Mouse (Mus musculus): ENCODE data around the gene Gid8. TPM values are rescaled to one million over a fixed set of nuclear protein-coding genes. Genes with fewer than 3 reads are reported as not detected.

The Gid8 gene
- polyA plus RNA-seq (2012; ENCODE audit: insufficient read depth, insufficient read length, missing spikeins) = 52.9 and 53.5 TPM in 2 replicates

GRCm38 (mm10) chr2:180709923-180710272 is at the start of gene Gid8, which contains the start of gene Dido1:
Gid8 (plus strand) TSS chr2:180710117.
Dido1 (minus strand) TSS chr2:180709999.
- Histone ChIP-seq H3K27ac (ENCODE audit: insufficient read depth, low read depth, low read length) (peak within 1 kb of the TSS; percentile 73), H3K4me1 (ENCODE audit: control insufficient read depth, insufficient read depth, low read length) (peaks cover 22% of the 10 kb centered on the region), H3K4me3 (ENCODE audit: insufficient read depth, low read length) (peak within 1 kb of the TSS; percentile 95)
- TF ChIP-seq POLR2A (IDR thresholded peaks at IDR 0.05; ENCODE audit: borderline replicate concordance, low read depth, low read length) = no peak
- no peak for TF ChIP-seq CTCF (IDR thresholded peaks at IDR 0.05; ENCODE audit: low read depth, low read length)

GRCm38 (mm10) chr2:180660521-180660920 is 49.4 kb upstream of the Gid8 start:
- H3K4me1 ChIP-seq (ENCODE audit: control insufficient read depth, insufficient read depth, low read length) = no peaks in the 10 kb centered on the region
- no peak for TF ChIP-seq POLR2A (IDR thresholded peaks at IDR 0.05; ENCODE audit: borderline replicate concordance, low read depth, low read length)
- no peak for TF ChIP-seq CTCF (IDR thresholded peaks at IDR 0.05; ENCODE audit: low read depth, low read length)
- no peak overlapping the region for H3K4me3 ChIP-seq (ENCODE audit: insufficient read depth, low read length)
- H3K27ac ChIP-seq (ENCODE audit: insufficient read depth, low read depth, low read length) = no peak overlapping the region

GRCm38 (mm10) chr2:180662008-180662407 is 47.9 kb upstream of the Gid8 start:
- Histone ChIP-seq H3K4me1 (ENCODE audit: control insufficient read depth, insufficient read depth, low read length) (no peaks in the 10 kb centered on the region), H3K27ac (ENCODE audit: insufficient read depth, low read depth, low read length) (no peak overlapping the region), H3K4me3 (ENCODE audit: insufficient read depth, low read length) (no peak overlapping the region)
- TF ChIP-seq POLR2A (IDR thresholded peaks at IDR 0.05; ENCODE audit: borderline replicate concordance, low read depth, low read length) (no peak), CTCF (IDR thresholded peaks at IDR 0.05; ENCODE audit: low read depth, low read length) (no peak)

GRCm38 (mm10) chr2:180676706-180677105 is 33.2 kb upstream of the Gid8 start:
- Histone ChIP-seq H3K4me3 (ENCODE audit: insufficient read depth, low read length) (no peak overlapping the region), H3K4me1 (ENCODE audit: control insufficient read depth, insufficient read depth, low read length) (0 out of 2 replicates have a peak, but pooled peaks cover 6% of the 10 kb centered on the region), H3K27ac (ENCODE audit: insufficient read depth, low read depth, low read length) (no peak overlapping the region)
- no peak for TF ChIP-seq POLR2A (IDR thresholded peaks at IDR 0.05; ENCODE audit: borderline replicate concordance, low read depth, low read length)
- TF ChIP-seq CTCF (IDR thresholded peaks at IDR 0.05; ENCODE audit: low read depth, low read length) = no peak

GRCm38 (mm10) chr2:180678609-180679140 is 31.2 kb upstream of the Gid8 start:
- Histone ChIP-seq H3K4me3 (ENCODE audit: insufficient read depth, low read length) (no peak overlapping the region), H3K4me1 (ENCODE audit: control insufficient read depth, insufficient read depth, low read length) (0 out of 2 replicates have a peak, but pooled peaks cover 6% of the 10 kb centered on the region), H3K27ac (ENCODE audit: insufficient read depth, low read depth, low read length) (no peak overlapping the region)
- TF ChIP-seq CTCF (IDR thresholded peaks at IDR 0.05; ENCODE audit: low read depth, low read length) = peak; percentile 38; the same call in 1 of the 2 replicates
- no peak for TF ChIP-seq POLR2A (IDR thresholded peaks at IDR 0.05; ENCODE audit: borderline replicate concordance, low read depth, low read length)

- no peak overlapping the region for H3K27ac ChIP-seq (ENCODE audit: insufficient read depth, low read depth, low read length)
- no peak for TF ChIP-seq CTCF (IDR thresholded peaks at IDR 0.05; ENCODE audit: low read depth, low read length)
- no peak for TF ChIP-seq POLR2A (IDR thresholded peaks at IDR 0.05; ENCODE audit: borderline replicate concordance, low read depth, low read length)
- no peak overlapping the region for H3K4me3 ChIP-seq (ENCODE audit: insufficient read depth, low read length)
- H3K4me1 ChIP-seq (ENCODE audit: control insufficient read depth, insufficient read depth, low read length) = 0 out of 2 replicates have a peak, but pooled peaks cover 6% of the 10 kb centered on the region
These were observed 28.7 kb upstream of the Gid8 start for GRCm38 (mm10) chr2:180681225-180681624.

GRCm38 (mm10) chr2:180683524-180683923 is 26.4 kb upstream of the Gid8 start:
- TF ChIP-seq CTCF (IDR thresholded peaks at IDR 0.05; ENCODE audit: low read depth, low read length) (no peak), POLR2A (IDR thresholded peaks at IDR 0.05; ENCODE audit: borderline replicate concordance, low read depth, low read length) (no peak)
- Histone ChIP-seq H3K4me3 (ENCODE audit: insufficient read depth, low read length) (no peak overlapping the region), H3K27ac (ENCODE audit: insufficient read depth, low read depth, low read length) (no peak overlapping the region), H3K4me1 (ENCODE audit: control insufficient read depth, insufficient read depth, low read length) (0 out of 2 replicates have a peak, but pooled peaks cover 6% of the 10 kb centered on the region)

GRCm38 (mm10) chr2:180684031-180684430 is 25.9 kb upstream of the Gid8 start:
- Histone ChIP-seq H3K27ac (ENCODE audit: insufficient read depth, low read depth, low read length) (no peak overlapping the region), H3K4me3 (ENCODE audit: insufficient read depth, low read length) (no peak overlapping the region), H3K4me1 (ENCODE audit: control insufficient read depth, insufficient read depth, low read length) (0 out of 2 replicates have a peak, but pooled peaks cover 4% of the 10 kb centered on the region)
- TF ChIP-seq CTCF (IDR thresholded peaks at IDR 0.05; ENCODE audit: low read depth, low read length) (no peak), POLR2A (IDR thresholded peaks at IDR 0.05; ENCODE audit: borderline replicate concordance, low read depth, low read length) (no peak)

GRCm38 (mm10) chr2:180689841-180690240 is 20.1 kb upstream of the Gid8 start:
- TF ChIP-seq POLR2A (IDR thresholded peaks at IDR 0.05; ENCODE audit: borderline replicate concordance, low read depth, low read length) (no peak), CTCF (IDR thresholded peaks at IDR 0.05; ENCODE audit: low read depth, low read length) (no peak)
- Histone ChIP-seq H3K27ac (ENCODE audit: insufficient read depth, low read depth, low read length) (no peak overlapping the region), H3K4me3 (ENCODE audit: insufficient read depth, low read length) (no peak overlapping the region), H3K4me1 (ENCODE audit: control insufficient read depth, insufficient read depth, low read length) (peaks cover 31% of the 10 kb centered on the region)

- Histone ChIP-seq H3K27ac (ENCODE audit: insufficient read depth, low read depth, low read length) (peak overlapping the region; percentile 90), H3K4me3 (ENCODE audit: insufficient read depth, low read length) (no peak overlapping the region), H3K4me1 (ENCODE audit: control insufficient read depth, insufficient read depth, low read length) (peaks cover 48% of the 10 kb centered on the region)
- no peak for TF ChIP-seq POLR2A (IDR thresholded peaks at IDR 0.05; ENCODE audit: borderline replicate concordance, low read depth, low read length)
- TF ChIP-seq CTCF (IDR thresholded peaks at IDR 0.05; ENCODE audit: low read depth, low read length) = no peak
These were observed 17.3 kb upstream of the Gid8 start for GRCm38 (mm10) chr2:180692630-180693029.
